Mouse (Mus musculus) CD4-positive, CD25-positive, alpha-beta regulatory T cell (primary cell): ENCODE data around the gene Ddx23. TPM values are rescaled to one million over a fixed set of nuclear protein-coding genes. Genes with fewer than 3 reads are reported as not detected.

Experiments
- polyA plus RNA-seq: library from polyadenylated mRNA; unstranded; fragments of 100-300 nt; shearing (Covaris generic); gene quantifications from one replicate; pipeline ENCODE4 v1.2.1, GENCODE M21; 2017

Gene Ddx23
- 21.9 TPM for polyA plus RNA-seq

GRCm38 (mm10) chr15:98662567-98663545 lies at the start of gene Ddx23:
Gene Ddx23 (minus strand): TSS chr15:98662894.

GRCm38 (mm10) chr15:98707766-98708372 lies 45.2 kb upstream of the Ddx23 start, which contains the start of gene Ccdc65:
Gene Ccdc65 (plus strand): TSS chr15:98708207.

DNA sequence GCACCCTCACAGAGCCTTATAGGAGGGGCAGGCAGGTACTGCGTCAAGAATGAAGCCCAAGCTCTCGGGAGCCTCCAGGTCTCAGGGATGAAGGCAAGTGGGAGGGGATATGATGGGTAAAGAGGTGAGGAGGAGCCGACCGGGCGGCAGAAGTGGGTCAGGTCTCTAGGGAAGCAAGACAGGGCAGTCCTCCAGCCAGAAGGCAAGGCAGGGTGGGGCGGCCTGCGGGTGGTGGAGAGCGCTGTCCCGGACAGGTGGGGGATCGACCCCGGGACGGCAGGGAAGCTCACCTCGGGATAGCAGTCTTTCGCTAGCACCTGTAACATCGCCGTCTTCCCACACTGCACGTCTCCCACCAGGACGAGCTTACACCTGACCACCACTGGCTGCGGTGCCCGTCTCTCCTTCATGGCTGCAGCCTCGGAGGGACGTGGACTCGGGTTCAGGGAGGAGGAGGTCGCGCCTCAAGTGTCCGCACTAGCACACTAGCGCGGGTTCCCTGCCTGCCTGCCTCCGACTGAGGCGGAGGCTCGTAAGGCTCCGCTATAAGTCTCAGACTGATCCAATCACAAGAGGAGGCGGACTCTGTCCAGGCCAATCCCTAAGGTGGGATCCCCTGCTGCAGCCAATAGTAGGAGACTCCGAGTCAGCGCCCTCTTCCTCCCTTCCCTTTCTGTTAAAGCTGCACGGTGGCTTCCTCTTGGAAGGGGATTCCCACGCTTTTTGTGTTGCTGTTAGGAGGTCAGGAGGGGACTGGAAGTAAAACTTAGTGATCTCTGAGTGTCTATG lies 14.4 kb upstream of the Ddx23 start, which contains the start of gene Rnd1:
TSS of gene Rnd1 (minus strand) at position 522 of the 789 bp plus-strand sequence.

GRCm38 (mm10) chr15:98630540-98630939 lies 32.2 kb downstream of the Ddx23 start, which contains the start of gene Cacnb3:
Gene Cacnb3 (plus strand): TSS chr15:98630840.

GRCm38 (mm10) chr15:98609331-98610130 lies 53.2 kb downstream of the Ddx23 start, which contains the start of gene Adcy6:
Gene Adcy6 (minus strand): TSS chr15:98610076.

Other genes starting within 250 kb of the Ddx23 start
- not detected for gene Olfr282, start 231.7 kb downstream of the Ddx23 start, polyA plus RNA-seq
- 0.05 TPM for gene Olfr281, start 210.3 kb downstream of the Ddx23 start, polyA plus RNA-seq
- not detected for gene OR5BS1P, start 193.0 kb downstream of the Ddx23 start, polyA plus RNA-seq
- 0.24 TPM for gene Lalba, start 180.2 kb downstream of the Ddx23 start, polyA plus RNA-seq
- gene Olfr279, start 170.5 kb downstream of the Ddx23 start, polyA plus RNA-seq: 0.11 TPM
- 113 TPM for gene Kansl2, start 128.6 kb downstream of the Ddx23 start, polyA plus RNA-seq
- 64.4 TPM for gene Ccnt1, start 92.0 kb downstream of the Ddx23 start, polyA plus RNA-seq
- not detected for gene 4930415O20Rik, start 91.9 kb downstream of the Ddx23 start, polyA plus RNA-seq
- 5.2 TPM for gene Adcy6, start 52.8 kb downstream of the Ddx23 start, polyA plus RNA-seq
- 0.71 TPM for gene Cacnb3, start 32.1 kb downstream of the Ddx23 start, polyA plus RNA-seq
- 0.87 TPM for gene Rnd1, start 14.6 kb upstream of the Ddx23 start, polyA plus RNA-seq
- not detected for gene Ccdc65, start 45.3 kb upstream of the Ddx23 start, polyA plus RNA-seq
- 0.74 TPM for gene Fkbp11, start 65.3 kb upstream of the Ddx23 start, polyA plus RNA-seq
- gene Arf3, start 100.3 kb upstream of the Ddx23 start, polyA plus RNA-seq: 148 TPM
- gene Wnt10b, start 115.3 kb upstream of the Ddx23 start, polyA plus RNA-seq: 0.20 TPM
- not detected for gene Wnt1, start 127.0 kb upstream of the Ddx23 start, polyA plus RNA-seq
- not detected for gene Ddn, start 146.6 kb upstream of the Ddx23 start, polyA plus RNA-seq
- gene Prkag1, start 168.6 kb upstream of the Ddx23 start, polyA plus RNA-seq: 129 TPM
- 31.2 TPM for gene Kmt2d, start 208.3 kb upstream of the Ddx23 start, polyA plus RNA-seq
- gene Rhebl1, start 231.6 kb upstream of the Ddx23 start, polyA plus RNA-seq: 17.2 TPM
- gene Dhh, start 235.6 kb upstream of the Ddx23 start, polyA plus RNA-seq: not detected